Mouse (Mus musculus) left cerebral cortex, adult 11 months (tissue): ENCODE results near the gene Kat6b.

Experiments used
- DNase-seq: peaks from one replicate; pipeline ENCODE4 v3.0.0; 2022; ENCODE audit warnings: low spot score

The Kat6b gene

GRCm38 (mm10) chr14:21706759-21707571 lies 225.7 kb downstream of the Kat6b start:
- no peak for DNase-seq

DNA sequence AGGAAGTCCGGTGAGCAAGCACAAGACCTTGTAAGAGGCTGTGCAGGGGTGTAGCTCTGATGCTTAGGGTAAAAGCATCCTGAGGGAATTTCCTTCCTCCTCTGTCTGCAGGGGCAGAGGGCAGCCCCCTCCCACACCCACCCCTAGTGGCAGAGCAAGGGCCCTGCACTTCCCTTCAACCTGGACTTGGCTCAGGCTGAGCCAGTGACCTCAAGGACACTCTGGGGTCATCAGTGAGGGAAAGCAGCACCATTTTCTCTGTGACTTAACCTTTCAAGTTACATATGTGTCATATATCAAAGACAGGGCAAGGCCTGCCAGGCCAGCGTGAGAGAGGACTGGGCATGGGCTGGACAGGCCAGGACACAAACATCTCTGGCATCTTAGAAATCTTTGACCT lies 228.3 kb downstream of the Kat6b start:
- DNase-seq, result no peak

GRCm38 (mm10) chr14:21711231-21711630 lies 230.0 kb downstream of the Kat6b start:
- no peak for DNase-seq

- DNase-seq, result no peak
Observed at GRCm38 (mm10) chr14:21714486-21714885, 233.3 kb downstream of the Kat6b start, which contains the start of gene Dupd1. Gene Dupd1, minus strand, starts transcription at chr14:21714576.

DNA sequence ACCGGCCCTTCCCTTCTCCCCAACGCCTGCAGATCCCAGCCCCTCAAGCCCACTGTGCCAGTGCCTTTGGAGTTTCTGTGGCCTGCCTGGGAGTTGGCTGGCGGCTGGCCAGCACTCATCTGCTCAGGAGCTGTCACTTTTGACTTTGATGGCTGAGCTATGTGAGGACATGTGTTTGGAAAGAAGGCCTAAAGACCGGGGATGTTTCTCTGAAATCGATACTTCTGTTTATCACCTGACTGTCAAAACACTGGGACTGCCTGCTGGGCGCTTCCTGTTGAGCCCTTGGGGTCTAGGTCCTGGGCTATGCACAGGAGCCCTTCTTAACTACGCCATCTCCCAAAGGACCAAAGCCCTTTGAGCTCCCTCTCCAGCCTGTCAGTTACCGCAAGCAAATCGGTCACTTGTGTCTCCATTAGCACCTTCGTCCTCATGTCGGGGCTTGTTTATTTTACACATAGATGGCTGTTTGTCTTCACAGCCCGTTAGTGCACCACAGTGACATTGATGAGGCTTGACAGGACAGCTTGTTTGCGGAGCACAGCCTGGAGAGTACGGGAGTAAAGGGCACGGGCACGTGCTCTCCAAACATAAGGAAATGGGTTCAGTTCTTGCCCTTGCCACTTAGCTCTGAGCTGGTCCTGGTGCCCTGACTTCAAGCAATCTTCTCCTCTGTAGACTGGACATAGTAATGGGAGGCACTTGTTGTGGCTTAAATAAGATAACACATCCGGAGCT lies 238.6 kb downstream of the Kat6b start:
- no peak for DNase-seq

- no peak for DNase-seq
Observed at GRCm38 (mm10) chr14:21720430-21721205, 239.4 kb downstream of the Kat6b start.
